Mouse (Mus musculus) heart, postnatal 0 days (tissue): ENCODE data around the gene Kif13a. TPM values are rescaled to one million over a fixed set of nuclear protein-coding genes. Genes with fewer than 3 reads are reported as not detected.

Experiments
- ATAC-seq: fragments of 200-750 bp; cut with Nextera tagmentation; 2 replicates; pipeline ENCODE4 v1.8.0; 2017; ENCODE audit warnings: low read depth, moderate number of reproducible peaks, moderate library complexity; ENCODE audit not compliant: insufficient read depth
- DNase-seq: peaks from one replicate; pipeline ENCODE4 v3.0.0-alpha.2; 2016; ENCODE audit warnings: low spot score
- H3K27ac ChIP-seq: fragments of 300-500 bp; sonication (generic); 2 replicates; pipeline ENCODE4 v1.5.1; 2014; ENCODE audit warnings: low read depth, mild to moderate bottlenecking
- H3K27me3 ChIP-seq: fragments of 300-500 bp; sonication (generic); 2 replicates; pipeline ENCODE4 v1.6.1; 2014; ENCODE audit warnings: low read length, mixed read lengths; ENCODE audit not compliant: control insufficient read depth, insufficient read depth
- H3K36me3 ChIP-seq: fragments of 300-500 bp; sonication (generic); replicated peaks from 2 replicates; pipeline ENCODE4 v1.6.1; 2014; ENCODE audit warnings: low read length, mixed read lengths; ENCODE audit not compliant: control insufficient read depth, insufficient read depth
- H3K4me1 ChIP-seq: fragments of 300-500 bp; sonication (generic); 2 replicates; pipeline ENCODE4 v1.6.1; 2014; ENCODE audit warnings: antibody characterized with exemption; ENCODE audit not compliant: control insufficient read depth, insufficient read depth
- H3K4me2 ChIP-seq: fragments of 300-500 bp; sonication (generic); 2 replicates; pipeline ENCODE4 v1.6.1; 2014; ENCODE audit warnings: low read depth, mild to moderate bottlenecking, low read length, moderate library complexity
- H3K4me3 ChIP-seq: fragments of 300-500 bp; sonication (generic); 2 replicates; pipeline ENCODE4 v1.5.1; 2014; ENCODE audit warnings: low read depth, low read length
- H3K9ac ChIP-seq: fragments of 300-500 bp; sonication (generic); replicated peaks from 2 replicates; pipeline ENCODE4 v1.6.1; 2014; ENCODE audit warnings: low read depth, low read length, mixed read lengths
- H3K9me3 ChIP-seq: fragments of 300-500 bp; sonication (generic); replicated peaks from 2 replicates; pipeline ENCODE4 v1.6.1; 2016; ENCODE audit warnings: low read length; ENCODE audit not compliant: control insufficient read depth
- CTCF ChIP-seq: IDR thresholded peaks from 2 replicates; pipeline ENCODE4 v1.5.1; 2016; ENCODE audit warnings: antibody characterized with exemption, control low read depth, low read depth
- EP300 ChIP-seq: IDR thresholded peaks from 2 replicates; pipeline ENCODE4 v1.6.1; 2016; ENCODE audit warnings: antibody characterized with exemption, low read depth
- WGBS: fragments of 180-500 bp; shearing (Covaris S2); extraction: QIAGEN DNeasy Blood & Tissue Kit; methylation state at CpG from one replicate; pipeline ENCODE4 v1.1.7; 2014; 5-methylcytosine and 5-hydroxymethylcytosine counted together
- polyA plus RNA-seq: library from polyadenylated mRNA; unstranded; fragments of >200 nt; fragmentation: Nextera tagmentation; extraction: Ambion mirVana; gene quantifications from 2 replicates; pipeline ENCODE4 v1.2.1, GENCODE M21; 2015
- total RNA-seq: library from RNA; depleted of rRNA; stranded (reverse); fragments of >200 nt; gene quantifications from 2 replicates; pipeline ENCODE4 v1.2.3, GENCODE M21; 2014; ENCODE audit warnings: low replicate concordance

The Kif13a gene
- total and polyA plus RNA-seq, 2 experiments from 2014 or later: 36.7 to 81.8 TPM

DNA sequence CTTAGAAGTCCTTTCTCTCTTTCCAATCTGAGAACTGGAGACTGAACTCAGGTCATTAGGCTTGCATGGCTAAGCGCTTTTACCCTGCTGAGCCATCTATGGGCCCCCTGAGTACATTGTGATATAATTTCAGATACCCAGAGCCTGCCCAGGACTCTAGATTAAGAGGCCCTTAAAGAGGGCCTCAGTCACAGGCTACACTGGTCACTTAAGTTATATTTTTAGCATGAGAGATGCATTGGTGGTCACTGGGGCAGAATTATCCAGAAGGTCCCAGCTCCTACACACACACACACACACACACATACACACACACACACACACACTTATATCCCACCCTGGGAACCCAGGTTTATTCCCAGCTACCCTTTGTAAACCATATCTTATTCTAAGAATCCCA is 133.3 kb downstream of the Kif13a start:
- ATAC-seq: no peak
- H3K36me3 ChIP-seq: peaks cover 70% of the 10 kb centered on the region
- 52% methylated on average over 1 of the region's 1 CpGs for WGBS

GRCm38 (mm10) chr13:46793824-46794223 is 135.8 kb downstream of the Kif13a start:
- Histone ChIP-seq H3K4me1 (no peaks in the 10 kb centered on the region), H3K9ac (no peak overlapping the region), H3K9me3 (no peaks in the 10 kb centered on the region), H3K36me3 (peaks cover 68% of the 10 kb centered on the region), H3K4me3 (no peak overlapping the region), H3K27me3 (no peaks in the 10 kb centered on the region), H3K27ac (no peak overlapping the region), H3K4me2 (no peak overlapping the region)
- 76% methylated on average over 13 of the region's 13 CpGs for WGBS
- ATAC-seq (no peak), DNase-seq (no peak)
- TF ChIP-seq CTCF: peak; percentile 26
- TF ChIP-seq EP300: no peak

More for the DNA sequence above, 133.3 kb downstream of the Kif13a start:
- Histone ChIP-seq H3K27me3 (no peaks in the 10 kb centered on the region), H3K4me3 (no peak overlapping the region), H3K27ac (no peak overlapping the region; the same call in 1 of the 2 replicates), H3K9ac (no peak overlapping the region), H3K9me3 (no peaks in the 10 kb centered on the region), H3K4me1 (no peaks in the 10 kb centered on the region), H3K4me2 (no peak overlapping the region)
- DNase-seq: no peak
- TF ChIP-seq EP300 (no peak), CTCF (no peak)

DNA sequence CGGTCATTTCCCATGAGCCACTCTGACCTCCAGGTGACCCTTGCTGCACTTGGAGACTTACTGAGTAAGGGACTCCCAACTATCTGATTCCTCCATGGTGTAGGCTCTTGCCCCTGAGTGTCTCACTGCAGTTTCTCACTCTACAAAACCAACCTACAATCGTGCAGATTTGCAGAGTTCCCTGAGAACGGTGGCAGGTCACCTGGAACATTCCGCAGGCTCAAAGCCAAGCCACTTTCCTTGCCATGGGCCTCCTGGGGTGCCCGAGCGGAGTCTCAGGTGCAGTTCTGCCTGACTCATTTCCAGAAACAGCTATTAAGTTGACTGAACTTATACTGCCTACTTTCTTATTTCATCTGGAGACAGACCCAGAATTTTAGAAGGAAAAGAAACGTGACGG is 141.2 kb downstream of the Kif13a start:
- H3K36me3 ChIP-seq: peaks cover 75% of the 10 kb centered on the region
- H3K27me3 ChIP-seq: no peaks in the 10 kb centered on the region
- TF ChIP-seq CTCF: no peak
- no peak for TF ChIP-seq EP300
- DNase-seq (no peak), ATAC-seq (no peak)
- H3K9ac ChIP-seq: no peak overlapping the region
- H3K4me2 ChIP-seq: no peak overlapping the region
- H3K4me3 ChIP-seq: no peak overlapping the region
- 0 out of 2 replicates have a peak, but pooled peaks cover 5% of the 10 kb centered on the region for H3K4me1 ChIP-seq
- 0 out of 2 replicates have a peak overlapping the region, but pooled peaks have one; percentile 34 for H3K27ac ChIP-seq
- no peaks in the 10 kb centered on the region for H3K9me3 ChIP-seq
- WGBS: 60% methylated on average over 8 of the region's 8 CpGs

- no peak overlapping the region for H3K4me3 ChIP-seq
- no peak overlapping the region for H3K9ac ChIP-seq
- H3K4me1 ChIP-seq: 0 out of 2 replicates have a peak, but pooled peaks cover 5% of the 10 kb centered on the region
- no peaks in the 10 kb centered on the region for H3K9me3 ChIP-seq
- ATAC-seq: no peak
- no peak for DNase-seq
- WGBS: 78% methylated on average over 2 of the region's 2 CpGs
- no peak for TF ChIP-seq EP300
- no peak for TF ChIP-seq CTCF
- no peaks in the 10 kb centered on the region for H3K27me3 ChIP-seq
- no peak overlapping the region for H3K27ac ChIP-seq
- H3K4me2 ChIP-seq: no peak overlapping the region
- H3K36me3 ChIP-seq: peaks cover 72% of the 10 kb centered on the region
Observed at GRCm38 (mm10) chr13:46786836-46787235, 142.8 kb downstream of the Kif13a start.

DNA sequence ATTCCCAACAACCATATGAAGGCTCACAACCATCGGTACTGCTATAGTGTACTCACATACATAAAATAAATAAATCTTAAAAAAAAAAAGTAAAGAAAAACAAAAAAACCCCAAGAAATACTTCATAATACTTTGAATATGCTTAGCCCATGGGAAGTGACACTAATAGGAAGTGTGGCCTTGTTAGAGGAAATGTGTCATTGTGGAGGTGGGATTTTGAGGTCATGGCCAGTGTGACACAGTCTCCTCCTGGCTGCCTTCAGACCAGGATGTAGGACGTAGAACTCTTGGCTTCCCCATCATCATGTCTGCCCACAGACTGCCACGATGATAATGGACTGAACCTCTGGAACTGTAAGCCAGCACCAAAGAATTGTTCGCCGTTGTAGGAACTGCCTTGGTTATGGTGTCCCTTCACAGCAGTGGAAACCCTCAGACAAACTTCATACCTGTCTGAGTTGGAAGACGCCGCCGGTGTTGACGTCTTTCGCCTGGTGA is 143.6 kb downstream of the Kif13a start:
- TF ChIP-seq EP300 (no peak), CTCF (no peak)

GRCm38 (mm10) chr13:46780379-46780778 is 149.3 kb downstream of the Kif13a start:
- ATAC-seq: no peak
- Histone ChIP-seq H3K27me3 (no peaks in the 10 kb centered on the region), H3K9ac (no peak overlapping the region), H3K9me3 (no peaks in the 10 kb centered on the region), H3K36me3 (peaks cover 84% of the 10 kb centered on the region), H3K27ac (no peak overlapping the region), H3K4me1 (no peaks in the 10 kb centered on the region), H3K4me2 (no peak overlapping the region), H3K4me3 (no peak overlapping the region)
- 85% methylated on average over 11 of the region's 11 CpGs for WGBS
- DNase-seq: no peak
- TF ChIP-seq EP300 (no peak), CTCF (no peak)

More for the DNA sequence above, 143.6 kb downstream of the Kif13a start:
- no peak for ATAC-seq
- Histone ChIP-seq H3K27ac (no peak overlapping the region), H3K4me1 (0 out of 2 replicates have a peak, but pooled peaks cover 5% of the 10 kb centered on the region), H3K9ac (no peak overlapping the region), H3K9me3 (no peaks in the 10 kb centered on the region), H3K27me3 (no peaks in the 10 kb centered on the region), H3K4me3 (no peak overlapping the region), H3K36me3 (peaks cover 75% of the 10 kb centered on the region), H3K4me2 (no peak overlapping the region)
- 93% methylated on average over 10 of the region's 10 CpGs for WGBS
- DNase-seq: no peak
